Mouse (Mus musculus) cerebellum, adult 8-10 months (tissue): Measurements from ENCODE around the gene Afm.

Source experiments
- DNase-seq: peaks from one replicate; pipeline ENCODE4 v3.0.0; 2022

Afm gene

DNA sequence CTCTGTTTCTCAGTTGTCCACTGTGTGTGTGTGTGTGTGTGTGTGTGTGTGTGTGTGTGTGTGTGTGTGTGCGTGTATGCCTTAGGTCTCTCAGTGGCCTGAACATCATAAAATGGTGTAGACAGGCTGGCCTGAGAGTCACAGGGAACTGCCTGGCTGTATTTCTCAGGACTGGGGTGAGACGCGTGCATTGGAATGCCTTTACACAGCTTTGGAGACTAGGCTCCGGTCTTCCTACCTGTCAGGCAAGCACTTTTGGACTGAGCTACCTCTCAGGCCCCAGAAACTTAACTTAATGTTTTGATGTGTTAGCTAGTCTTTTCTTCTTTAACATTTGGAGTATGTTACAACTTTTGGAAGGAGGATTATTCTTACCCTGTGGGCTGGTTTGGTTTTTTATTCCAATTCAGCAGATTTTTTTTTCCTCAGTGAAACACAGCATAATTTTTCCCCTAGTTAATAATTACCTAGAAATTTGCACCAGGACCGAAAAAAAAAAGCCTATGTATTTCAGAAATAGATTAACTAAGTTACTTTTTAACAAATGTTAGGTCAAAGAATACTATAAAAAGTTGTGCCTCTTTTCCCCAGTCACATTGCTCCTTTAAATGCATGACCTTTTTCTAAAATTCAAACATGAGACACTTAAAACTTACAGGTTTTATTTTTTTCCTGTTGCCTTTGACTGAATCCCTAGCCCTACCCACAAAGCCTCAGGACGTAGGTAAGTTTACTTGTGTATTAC, at the start of gene Afm:
Afm (plus strand) TSS at position 577 of the 745 bp plus-strand sequence.
- no peak for DNase-seq

DNA sequence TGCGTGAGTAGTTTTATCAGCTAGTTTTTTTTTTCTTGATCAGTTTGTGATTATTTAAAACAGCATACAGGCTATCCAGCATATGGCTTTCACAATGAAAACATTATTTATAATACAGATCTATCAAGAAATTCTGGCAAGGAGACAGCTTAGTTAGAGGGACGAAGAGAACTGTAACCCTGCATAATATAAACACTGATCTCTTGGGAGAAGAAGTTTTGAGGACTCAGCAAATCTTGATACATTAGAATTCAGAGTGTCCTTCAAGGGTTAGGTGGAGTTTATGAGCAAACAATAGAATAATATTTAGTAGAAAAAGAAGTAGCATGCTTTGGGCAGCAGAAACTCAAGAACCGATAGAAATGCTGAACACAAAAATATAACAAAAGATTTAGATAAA, 47.9 kb upstream of the Afm start:
- DNase-seq: no peak

DNA sequence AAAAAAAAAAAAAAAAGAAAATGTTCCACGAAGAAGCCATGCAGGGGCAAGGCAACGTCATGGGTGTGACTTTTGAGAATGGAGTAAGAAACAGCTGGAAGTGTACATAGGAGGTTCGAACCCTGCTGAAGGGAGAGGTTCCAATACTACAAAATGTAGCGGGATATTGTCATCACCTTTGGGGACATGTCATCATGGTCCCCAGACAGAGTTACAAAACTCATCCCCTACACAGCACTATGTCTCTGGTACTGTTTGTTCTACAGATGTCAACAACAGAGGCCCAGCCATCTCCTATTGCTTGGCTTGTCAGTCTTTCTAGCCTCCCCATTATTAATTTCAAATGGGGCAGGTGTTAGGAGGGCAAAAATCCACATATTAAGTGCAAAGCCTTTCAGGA, 44.8 kb upstream of the Afm start:
- DNase-seq: no peak

DNA sequence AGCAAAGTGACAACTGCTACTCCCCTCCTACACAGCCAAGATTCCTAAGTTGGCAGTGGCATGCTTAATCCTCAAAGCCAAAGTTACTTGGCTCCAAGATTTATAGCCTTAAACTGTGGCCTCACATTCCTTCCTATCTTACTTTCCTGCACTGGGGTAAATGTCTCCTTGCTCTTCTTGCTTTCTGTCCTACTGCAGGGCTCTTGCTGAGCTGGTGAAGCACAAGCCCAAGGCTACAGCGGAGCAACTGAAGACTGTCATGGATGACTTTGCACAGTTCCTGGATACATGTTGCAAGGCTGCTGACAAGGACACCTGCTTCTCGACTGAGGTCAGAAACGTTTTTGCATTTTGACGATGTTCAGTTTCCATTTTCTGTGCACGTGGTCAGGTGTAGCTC, 44.4 kb upstream of the Afm start:
- DNase-seq: no peak

DNA sequence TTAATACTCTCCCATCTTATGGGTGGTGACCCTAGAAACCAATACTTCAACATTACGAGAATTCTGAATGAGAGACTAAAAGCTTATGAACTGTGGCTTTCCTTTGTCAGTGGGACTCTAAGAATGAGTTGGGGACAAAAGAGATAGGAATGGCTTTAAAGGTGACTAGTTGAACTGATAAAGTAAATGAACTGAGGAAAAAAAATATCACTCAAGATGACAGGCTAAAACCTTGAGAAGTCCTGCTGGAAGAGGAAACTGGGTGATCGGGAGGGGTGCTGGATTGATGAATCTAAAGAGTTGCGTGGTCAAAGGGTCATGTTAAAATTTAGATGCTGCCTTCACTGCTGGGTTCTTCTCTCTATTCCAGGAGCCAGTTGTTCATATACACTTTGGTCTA, 42.0 kb upstream of the Afm start:
- no peak for DNase-seq

DNA sequence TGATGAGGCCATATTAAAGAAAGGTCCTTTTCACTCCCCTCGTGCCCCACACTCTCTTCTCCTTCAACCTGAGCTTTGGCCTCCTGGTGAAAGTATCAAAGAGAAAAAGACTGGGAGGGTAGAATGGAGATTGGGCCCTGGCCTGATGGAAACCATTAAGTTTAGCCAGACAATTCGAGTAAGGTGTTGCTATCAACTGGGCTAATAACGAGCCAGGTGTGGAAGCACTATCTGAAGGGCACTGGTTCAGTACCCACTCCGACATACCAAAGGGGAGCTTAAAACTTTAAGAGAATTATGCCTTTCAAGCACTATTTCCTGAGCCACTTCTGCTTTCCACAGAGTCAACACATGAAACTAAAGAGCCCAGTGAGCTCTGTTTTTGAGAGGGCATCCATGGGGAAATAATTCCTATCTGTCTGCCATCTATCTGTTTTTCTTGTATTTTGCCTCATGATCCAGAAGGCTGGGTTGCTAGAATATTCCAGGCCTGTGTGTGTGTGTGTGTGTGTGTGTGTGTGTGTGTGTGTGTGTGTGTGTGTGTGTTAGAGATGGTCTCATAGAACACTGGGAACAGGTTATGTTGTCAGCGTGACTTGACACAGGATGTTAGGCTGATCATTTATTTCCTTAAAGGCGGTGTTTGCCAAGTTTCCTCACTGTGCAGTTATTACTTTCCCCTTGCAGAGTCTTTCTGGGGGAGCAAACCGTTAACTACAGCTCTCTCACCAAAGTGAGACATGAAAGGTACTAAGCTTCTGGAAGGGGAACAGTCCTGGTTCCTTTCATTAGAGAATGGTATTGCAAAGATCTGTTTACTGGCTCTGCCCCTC, 41.2 kb upstream of the Afm start:
- no peak for DNase-seq

DNA sequence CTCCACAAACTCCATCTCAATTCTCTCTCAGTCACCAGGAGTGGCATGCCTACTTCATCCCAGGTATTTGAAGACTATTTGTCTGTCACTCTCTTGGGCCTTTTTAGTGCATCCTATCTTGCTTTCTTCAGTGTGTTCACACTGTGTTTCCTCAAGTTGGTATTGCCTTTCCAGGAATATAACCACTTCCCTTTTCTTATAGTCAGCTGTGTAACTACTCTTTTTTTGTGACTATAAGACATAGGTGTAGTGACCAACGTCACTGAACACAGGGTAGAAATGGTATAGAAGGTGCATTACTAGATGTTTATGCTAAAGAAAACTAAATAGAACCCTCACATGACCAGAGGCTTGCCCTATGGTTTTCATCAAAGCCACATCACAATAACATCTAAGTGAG, 39.8 kb upstream of the Afm start:
- DNase-seq: no peak

DNA sequence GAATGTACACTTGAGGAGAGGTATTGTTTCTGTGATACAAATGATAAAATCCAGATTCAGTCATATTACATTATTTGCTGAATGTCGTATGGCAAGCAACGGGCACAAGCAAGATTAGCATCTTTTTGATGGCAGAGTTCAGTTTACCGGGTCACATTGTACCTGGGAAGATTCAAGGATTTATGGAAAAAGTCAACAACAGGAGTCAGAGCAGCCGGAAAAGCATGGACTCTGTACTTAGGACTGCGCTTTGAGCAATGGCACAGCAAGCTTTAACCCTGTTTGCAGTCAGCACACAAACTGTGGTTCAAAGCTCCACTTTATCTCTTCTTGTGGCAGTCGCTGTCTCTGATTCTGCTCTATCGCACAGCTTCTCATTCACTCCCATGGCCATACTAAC, 33.1 kb upstream of the Afm start:
- no peak for DNase-seq

DNA sequence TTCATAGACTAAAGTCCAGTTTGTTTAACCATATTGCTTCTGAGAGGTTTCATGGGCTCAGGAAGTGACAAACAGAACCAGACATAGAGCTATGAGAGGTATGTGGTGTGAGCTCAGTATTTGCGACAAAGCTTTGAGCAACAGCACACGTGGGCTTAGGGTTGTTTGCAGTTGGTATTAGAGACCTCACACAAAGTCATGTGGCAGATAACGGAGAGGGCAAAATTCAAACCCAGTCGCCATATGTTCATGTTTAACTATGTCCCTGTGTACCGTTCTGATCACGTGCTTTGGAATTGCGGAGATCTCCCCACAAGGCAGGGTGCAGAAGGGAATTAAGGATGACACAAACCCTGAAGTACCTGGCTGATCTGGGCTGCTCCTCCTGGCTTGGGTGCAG, 30.4 kb upstream of the Afm start:
- no peak for DNase-seq

DNA sequence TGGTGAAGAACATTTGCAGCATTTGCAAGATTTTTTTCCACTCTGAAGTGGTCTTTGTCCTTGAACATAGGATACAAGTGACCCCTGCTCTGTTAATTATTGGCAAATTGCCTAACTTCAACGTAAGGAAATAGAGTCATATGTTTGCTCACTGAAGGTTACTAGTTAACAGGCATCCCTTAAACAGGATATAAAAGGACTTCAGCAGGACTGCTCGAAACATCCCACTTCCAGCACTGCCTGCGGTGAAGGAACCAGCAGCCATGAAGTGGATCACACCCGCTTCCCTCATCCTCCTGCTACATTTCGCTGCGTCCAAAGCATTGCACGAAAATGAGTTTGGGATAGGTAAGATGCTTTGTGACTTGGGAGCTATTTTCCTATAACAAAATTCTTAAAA, 28.2 kb upstream of the Afm start, which contains the start of gene Afp:
Afp (plus strand) TSS at position 220 of the 400 bp plus-strand sequence.
- DNase-seq: no peak

DNA sequence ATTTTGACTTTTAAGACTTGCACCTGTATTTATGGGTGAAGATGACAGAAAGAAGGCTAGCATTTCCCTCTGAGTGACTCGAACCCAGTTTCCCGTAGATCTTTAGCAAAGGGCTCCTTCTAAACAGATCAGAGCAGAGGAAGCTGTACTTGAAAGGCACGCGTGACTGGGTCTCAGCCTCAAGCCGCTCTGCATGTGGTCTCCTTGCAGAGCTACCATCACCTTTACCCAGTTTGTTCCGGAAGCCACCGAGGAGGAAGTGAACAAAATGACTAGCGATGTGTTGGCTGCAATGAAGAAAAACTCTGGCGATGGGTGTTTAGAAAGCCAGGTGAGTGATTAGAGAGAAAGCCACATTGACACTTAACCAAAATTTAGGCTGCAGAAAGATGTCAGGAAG, 26.3 kb upstream of the Afm start:
- DNase-seq: no peak

DNA sequence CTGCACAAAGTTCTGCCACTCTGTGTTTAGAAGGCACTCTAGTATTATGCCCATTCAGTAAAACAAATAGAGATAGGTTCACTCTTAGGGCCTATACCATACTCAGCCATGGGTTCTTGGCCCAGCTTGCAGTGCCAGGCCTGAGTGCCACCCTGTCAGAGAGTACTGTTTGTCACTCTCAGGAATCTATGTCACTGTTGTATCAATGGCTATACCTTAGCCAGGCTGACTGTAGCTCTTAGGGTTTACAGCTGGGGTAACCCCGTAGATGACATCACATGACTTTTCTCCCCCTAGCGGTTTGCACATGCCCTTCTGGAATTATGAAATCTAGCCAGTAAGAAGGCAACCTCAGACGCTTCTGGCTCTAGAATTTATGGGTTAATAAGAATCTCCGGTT, 24.4 kb upstream of the Afm start:
- DNase-seq: no peak

DNA sequence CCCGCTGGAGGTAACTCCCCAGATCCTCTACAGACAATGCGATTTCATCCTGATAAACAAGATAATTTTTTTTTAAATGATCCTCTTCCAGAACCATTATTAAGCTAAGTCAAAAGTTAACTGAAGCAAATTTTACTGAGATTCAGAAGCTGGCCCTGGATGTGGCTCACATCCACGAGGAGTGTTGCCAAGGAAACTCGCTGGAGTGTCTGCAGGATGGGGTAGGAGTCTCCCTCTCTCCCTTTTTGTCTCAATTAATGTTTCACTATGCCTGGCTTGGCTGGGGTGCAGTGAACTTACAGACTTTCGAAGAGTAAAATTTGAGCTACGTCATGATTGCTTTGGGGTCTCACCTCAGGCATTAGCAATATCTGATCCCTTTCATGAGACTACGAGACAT, 19.2 kb upstream of the Afm start:
- no peak for DNase-seq

DNA sequence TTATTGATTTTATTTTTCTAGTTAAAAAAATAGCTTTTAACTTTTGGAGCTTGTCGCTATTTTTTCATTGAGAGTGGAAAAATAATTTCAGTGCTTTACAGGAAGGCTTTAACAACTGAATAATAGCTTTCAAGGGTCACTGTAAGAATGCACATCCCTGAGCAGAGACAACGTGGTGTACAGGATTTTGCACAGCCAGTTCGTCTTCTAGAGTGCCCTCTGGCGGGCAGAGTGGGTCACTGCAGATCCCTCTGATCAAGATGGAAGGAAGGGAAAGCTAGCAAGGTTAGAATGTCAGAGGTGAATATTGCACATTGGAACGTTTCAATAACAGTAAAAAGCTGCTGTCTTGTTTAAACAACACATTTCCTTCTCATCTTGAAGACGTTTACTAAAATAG, 18.0 kb upstream of the Afm start:
- peak; percentile 65 for DNase-seq

DNA sequence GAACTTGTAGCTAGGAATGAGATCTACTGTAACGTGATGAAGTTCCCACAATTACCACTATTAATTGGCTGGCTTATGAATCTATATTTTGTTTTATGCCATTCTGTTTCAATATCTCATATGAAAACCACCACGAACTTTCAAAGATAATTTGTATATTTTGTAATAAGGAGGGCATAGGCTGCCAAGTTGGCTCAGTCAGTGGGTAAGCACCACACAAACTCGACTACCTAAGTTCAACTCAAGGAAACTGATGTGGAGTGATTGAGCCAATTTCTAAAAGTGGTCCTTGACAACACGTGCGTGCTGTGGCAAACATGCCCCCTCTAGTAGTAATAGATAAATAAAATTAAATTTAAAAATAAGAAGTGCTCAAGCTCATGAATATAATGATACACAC, 17.0 kb upstream of the Afm start:
- DNase-seq: no peak

DNA sequence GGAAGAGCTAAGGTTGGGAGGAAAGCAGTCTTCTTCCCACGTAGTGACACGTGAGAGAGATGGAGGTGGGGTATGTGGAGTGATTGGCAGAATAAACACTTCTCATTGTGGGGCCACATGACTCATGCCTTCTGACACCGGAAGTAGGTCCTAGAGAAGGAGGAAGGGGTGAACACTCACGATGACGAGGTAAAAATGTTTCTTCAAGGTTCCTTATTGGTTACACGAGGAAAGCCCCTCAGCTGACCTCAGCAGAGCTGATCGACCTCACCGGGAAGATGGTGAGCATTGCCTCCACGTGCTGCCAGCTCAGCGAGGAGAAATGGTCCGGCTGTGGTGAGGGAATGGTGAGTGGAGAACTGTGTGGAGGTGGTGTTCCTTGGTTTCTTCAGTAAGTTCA, 14.0 kb upstream of the Afm start:
- DNase-seq: no peak

DNA sequence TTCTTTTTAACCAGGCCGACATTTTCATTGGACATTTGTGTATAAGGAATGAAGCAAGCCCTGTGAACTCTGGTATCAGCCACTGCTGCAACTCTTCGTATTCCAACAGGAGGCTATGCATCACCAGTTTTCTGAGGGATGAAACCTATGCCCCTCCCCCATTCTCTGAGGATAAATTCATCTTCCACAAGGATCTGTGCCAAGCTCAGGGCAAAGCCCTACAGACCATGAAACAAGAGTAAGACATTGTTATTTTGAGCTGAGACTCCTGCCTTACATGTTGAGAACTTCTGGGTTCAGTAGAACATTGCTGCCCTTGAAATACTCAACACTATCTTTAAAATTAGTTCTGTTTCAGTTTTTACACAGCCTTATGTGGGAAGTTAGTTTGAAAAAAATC, 12.2 kb upstream of the Afm start:
- no peak for DNase-seq

DNA sequence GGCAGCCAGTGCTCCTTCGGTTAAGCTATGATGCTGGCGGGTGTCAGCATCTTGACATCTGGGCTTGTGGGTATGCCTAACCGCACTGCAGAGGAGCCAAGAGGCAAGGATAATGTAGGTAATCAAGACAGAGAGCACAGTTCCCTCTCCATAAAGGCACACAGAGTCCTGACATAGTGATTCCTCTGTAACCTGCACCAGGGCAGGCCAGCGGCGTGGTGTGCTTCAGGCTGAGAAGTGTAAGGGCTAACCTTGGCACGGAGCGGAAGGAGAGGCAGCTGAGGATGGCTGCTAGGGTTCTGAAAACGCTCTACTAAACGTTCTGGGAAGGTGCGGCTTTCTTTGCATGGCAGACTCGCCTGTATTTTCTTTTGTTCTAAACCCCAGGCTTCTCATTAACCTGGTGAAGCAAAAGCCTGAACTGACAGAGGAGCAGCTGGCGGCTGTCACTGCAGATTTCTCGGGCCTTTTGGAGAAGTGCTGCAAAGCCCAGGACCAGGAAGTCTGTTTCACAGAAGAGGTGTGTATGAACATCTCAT, 11.3 kb upstream of the Afm start:
- no peak for DNase-seq

DNA sequence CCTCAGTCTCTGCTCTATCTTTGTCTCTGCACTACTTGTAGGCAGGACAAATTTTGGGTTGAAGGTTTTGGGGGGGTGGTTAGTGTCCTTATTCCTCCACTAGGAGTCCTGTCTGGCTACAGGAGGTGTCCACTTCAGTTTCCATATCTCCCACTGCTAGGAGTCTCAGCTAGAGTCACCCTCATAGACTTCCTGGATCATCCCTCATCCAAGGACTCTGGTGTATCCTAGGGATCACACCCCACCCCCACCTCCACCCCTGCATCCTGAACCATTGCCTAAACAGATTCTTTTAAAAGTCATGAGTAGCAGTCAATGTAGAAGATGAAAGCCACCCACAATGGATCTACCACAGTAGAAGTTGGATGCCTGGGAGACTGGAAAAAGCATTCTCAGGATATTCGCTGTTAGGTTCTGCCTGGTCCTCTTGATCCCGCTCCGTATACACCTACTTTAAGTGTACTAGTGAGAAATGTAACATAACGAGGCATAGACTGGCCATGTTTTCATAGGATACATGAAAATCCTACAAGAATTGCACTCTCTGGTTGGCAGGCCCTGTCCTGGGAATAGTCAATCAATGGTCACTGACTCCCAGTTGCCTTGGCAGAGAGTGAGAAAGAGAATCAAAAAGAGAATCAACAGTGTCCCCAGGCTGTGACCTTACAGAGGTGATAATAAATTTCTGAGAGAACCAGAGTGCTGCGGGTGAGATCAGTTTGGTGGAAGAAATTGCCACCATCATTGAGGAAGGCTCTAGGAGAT, 8.7 kb upstream of the Afm start:
- DNase-seq: no peak

DNA sequence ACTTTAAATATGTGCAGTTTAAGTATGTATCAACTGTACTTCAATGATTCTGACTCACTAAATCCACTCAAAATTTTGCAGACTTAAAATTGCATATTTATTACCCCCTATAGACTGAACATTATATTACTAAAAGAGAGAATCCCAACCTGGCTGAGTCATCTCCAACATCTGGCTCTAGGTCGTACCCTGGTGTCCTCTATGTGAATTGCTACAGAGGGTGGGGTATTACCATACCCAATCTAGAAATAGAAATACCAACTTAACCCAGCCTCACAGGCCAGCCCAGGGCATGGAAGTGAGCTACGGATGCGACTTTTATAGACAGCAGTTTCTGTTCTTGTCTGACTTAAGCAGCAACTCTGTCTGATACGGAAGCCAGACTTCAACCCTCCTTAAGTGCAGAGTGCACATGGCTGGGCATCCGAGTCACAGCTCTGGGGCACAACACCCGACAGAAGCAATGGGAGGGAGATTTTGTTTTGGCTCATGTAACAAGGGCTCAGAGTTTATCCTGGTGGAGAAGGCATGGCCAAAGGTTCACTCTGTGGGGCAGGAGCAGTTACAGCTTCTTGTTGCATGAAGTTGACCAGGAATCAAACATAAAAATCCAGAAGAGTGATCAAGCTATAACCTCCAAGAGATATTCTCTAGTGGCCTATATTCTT, 6.3 kb upstream of the Afm start:
- no peak for DNase-seq

DNA sequence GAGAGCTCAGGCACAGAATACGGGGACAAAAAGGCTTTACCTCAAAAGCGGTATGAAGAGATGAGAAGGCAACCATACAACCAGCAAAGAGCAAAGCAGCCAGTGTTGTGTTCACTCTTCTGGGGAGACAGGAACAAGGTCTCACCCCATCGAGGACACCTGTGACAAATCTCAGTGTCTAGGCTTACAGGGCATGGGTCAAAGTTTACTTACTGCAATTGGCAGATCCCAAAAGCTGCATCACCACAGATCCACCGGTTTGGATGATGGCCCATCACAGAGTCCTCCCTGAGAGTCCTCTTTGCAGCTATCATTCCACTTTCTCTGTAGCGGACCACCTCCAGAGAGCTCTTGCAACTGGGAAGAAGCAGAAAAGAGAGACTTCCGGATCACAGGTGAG, 3.2 kb upstream of the Afm start:
- no peak for DNase-seq

DNA sequence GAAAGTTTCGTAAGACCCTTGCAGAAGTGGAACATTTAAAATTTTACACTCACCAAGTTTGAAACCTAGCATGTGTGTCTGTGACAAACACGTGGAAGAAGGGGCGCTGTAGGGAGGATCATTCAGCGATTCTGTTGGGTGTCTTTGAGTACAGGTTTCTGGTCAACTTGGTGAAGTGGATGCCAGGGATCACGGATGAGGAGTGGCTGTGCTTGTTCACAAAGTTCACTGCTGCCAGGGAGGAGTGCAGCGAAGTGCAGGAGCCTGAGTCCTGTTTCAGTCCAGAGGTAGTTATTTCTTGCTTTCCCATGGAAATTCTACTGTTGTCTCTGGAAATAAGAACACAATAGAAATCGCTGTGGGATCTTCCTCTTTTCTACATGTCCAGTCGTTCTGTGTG, 32.5 kb downstream of the Afm start:
- no peak for DNase-seq

DNA sequence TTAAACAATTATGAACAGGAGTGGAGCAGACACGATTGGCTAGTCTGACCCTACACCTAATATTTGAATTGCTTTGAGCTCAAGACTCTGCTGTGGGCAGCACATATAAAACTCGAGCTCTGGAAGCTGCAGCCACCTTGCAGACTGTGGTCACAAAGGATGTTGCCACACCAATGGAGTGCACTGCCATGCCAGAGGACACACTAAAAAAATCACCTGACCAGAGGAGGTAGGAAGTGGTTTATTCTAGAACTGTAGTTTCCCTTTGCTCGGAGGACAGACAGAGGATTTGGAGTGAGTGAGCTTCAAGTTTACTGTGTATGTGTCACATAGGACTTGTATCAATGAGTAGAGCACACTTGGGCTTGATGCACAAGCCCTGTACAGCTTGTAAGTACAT, 37.3 kb downstream of the Afm start:
- no peak for DNase-seq
